Mouse (Mus musculus) MN1 (cell line): ENCODE measurements at regions not wholly inside any gene's neighbourhood (a gene's known extent, or its start where the extent isn't known, plus 50 kb on each side); places are given as distances from the start of the nearest gene placed in this dataset.

Experiments
- DNase-seq: peaks from one replicate; pipeline ENCODE4 v3.0.0-alpha.2; 2016; ENCODE audit warnings: low spot score

- DNase-seq, result no peak
Measured at GRCm38 (mm10) chr6:31658447-31659199, 94.8 kb upstream of the Podxl start.

GRCm38 (mm10) chr6:31650791-31651476, 87.2 kb upstream of the Podxl start:
- no peak for DNase-seq

GRCm38 (mm10) chr6:31645261-31645660, 81.5 kb upstream of the Podxl start:
- no peak for DNase-seq

- no peak for DNase-seq
Measured at GRCm38 (mm10) chr6:31644504-31644903, 80.7 kb upstream of the Podxl start.

- no peak for DNase-seq
Measured at GRCm38 (mm10) chr6:31642451-31642942, 78.7 kb upstream of the Podxl start.

GRCm38 (mm10) chr6:31640745-31641144, 77.0 kb upstream of the Podxl start:
- no peak for DNase-seq

GRCm38 (mm10) chr6:31639460-31639859, 75.7 kb upstream of the Podxl start:
- peak; percentile 63 for DNase-seq

GRCm38 (mm10) chr6:31638434-31639220, 74.8 kb upstream of the Podxl start:
- DNase-seq, result no peak

- DNase-seq, result peak; percentile 30
Measured at GRCm38 (mm10) chr6:31637371-31638052, 73.7 kb upstream of the Podxl start.

- DNase-seq, result no peak
Measured at GRCm38 (mm10) chr6:31636954-31637353, 73.2 kb upstream of the Podxl start.

- DNase-seq, result no peak
Measured at GRCm38 (mm10) chr6:31632485-31632884, 68.7 kb upstream of the Podxl start.

- DNase-seq, result no peak
Measured at GRCm38 (mm10) chr6:31630009-31630408, 66.2 kb upstream of the Podxl start.

- DNase-seq, result no peak
Measured at GRCm38 (mm10) chr6:31627912-31628311, 64.1 kb upstream of the Podxl start.

- no peak for DNase-seq
Measured at GRCm38 (mm10) chr6:31625055-31625454, 61.3 kb upstream of the Podxl start.

- DNase-seq, result no peak
Measured at GRCm38 (mm10) chr6:31624374-31624773, 60.6 kb upstream of the Podxl start.

GRCm38 (mm10) chr6:31621023-31621422, 57.2 kb upstream of the Podxl start:
- DNase-seq, result no peak

- DNase-seq, result no peak
Measured at GRCm38 (mm10) chr6:31618852-31619251, 55.1 kb upstream of the Podxl start.

- DNase-seq, result no peak
Measured at GRCm38 (mm10) chr6:31617341-31617740, 53.6 kb upstream of the Podxl start.

GRCm38 (mm10) chr6:31615426-31615970, 51.7 kb upstream of the Podxl start:
- no peak for DNase-seq

GRCm38 (mm10) chr6:31614563-31614962, 50.8 kb upstream of the Podxl start:
- no peak for DNase-seq

- no peak for DNase-seq
Measured at GRCm38 (mm10) chr6:31613590-31614319, 50.0 kb upstream of the Podxl start.
